ENCODE assay signal across 12 mouse cellular contexts in genomic region chr11:68044181-68044580, GRCm38 (mm10).
A peak's percentile ranks its signal among the peaks of the same experiment; 100 is the strongest.
DNase-seq lines count a peak whose midpoint lies in the region; ATAC-seq lines count a peak whose summit lies in the region.
"Had no signal": no experiment of that assay in that cellular context is flagged by ENCODE, and none has a peak within 500 bp of the region (broad histone marks: within the 10 kb centered on the region; RNA-seq: fewer than 3 reads in every experiment).

No protein-coding gene starts in this region.

- DNase-seq in kidney, adult 18-20 months, result peak; percentile 29
- peak; percentile 26 for DNase-seq in embryonic facial prominence, embryonic 11.5 days (ENCODE audit: low spot score)
- peak; percentile 54 for DNase-seq in lung, postnatal 25 days (ENCODE audit: low spot score)
- no peak for DNase-seq in adipocyte (ENCODE audit: low spot score)
- DNase-seq: cerebellum, adult 11 months had no signal

- no peak overlapping the region for H3K9ac ChIP-seq in kidney, embryonic 15.5 days
- no peak overlapping the region for H3K9ac ChIP-seq in embryonic facial prominence, embryonic 11.5 days (replicated peaks; ENCODE audit: low read length)
- H3K9ac ChIP-seq in intestine, embryonic 16.5 days (ENCODE audit: low read depth, low read length), result no peak overlapping the region
- no peak overlapping the region for H3K9ac ChIP-seq in hindbrain, embryonic 12.5 days
- H3K9ac ChIP-seq: hindbrain, embryonic 13.5 days; liver, embryonic 14.5 days; neural tube, embryonic 13.5 days had no signal

- no peak for ATAC-seq in kidney, embryonic 15.5 days (replicated peaks; ENCODE audit: low FRiP score)
- no peak for ATAC-seq in embryonic facial prominence, embryonic 11.5 days (replicated peaks; ENCODE audit: insufficient number of reproducible peaks, low FRiP score, low TSS enrichment, low read depth)
- ATAC-seq in intestine, embryonic 16.5 days, result peak; percentile 64; the same call in 1 of the 2 replicates
- ATAC-seq in activated CD4-positive, CD25-positive, alpha-beta regulatory T cell, adult 4 months, result no peak
- ATAC-seq in hindbrain, embryonic 12.5 days (ENCODE audit: low FRiP score), result no peak

- no peaks in the 10 kb centered on the region for H3K27me3 ChIP-seq in kidney, embryonic 15.5 days
- H3K27me3 ChIP-seq in embryonic facial prominence, embryonic 11.5 days (ENCODE audit: control insufficient read depth, insufficient read depth, low read length), result no peaks in the 10 kb centered on the region
- no peaks in the 10 kb centered on the region for H3K27me3 ChIP-seq in intestine, embryonic 16.5 days (replicated peaks; ENCODE audit: control insufficient read depth, insufficient read depth, low read length)
- no peaks in the 10 kb centered on the region for H3K27me3 ChIP-seq in hindbrain, embryonic 12.5 days

- H3K4me3 ChIP-seq in kidney, embryonic 15.5 days (replicated peaks), result no peak overlapping the region
- no peak overlapping the region for H3K4me3 ChIP-seq in embryonic facial prominence, embryonic 11.5 days (ENCODE audit: low read depth, low read length)
- H3K4me3 ChIP-seq in intestine, embryonic 16.5 days (ENCODE audit: low read length), result no peak overlapping the region
- no peak overlapping the region for H3K4me3 ChIP-seq in hindbrain, embryonic 12.5 days
- H3K4me3 ChIP-seq: hindbrain, embryonic 13.5 days; neural tube, embryonic 13.5 days had no signal

- no peak overlapping the region for H3K27ac ChIP-seq in kidney, embryonic 15.5 days
- no peak overlapping the region for H3K27ac ChIP-seq in embryonic facial prominence, embryonic 11.5 days (replicated peaks; ENCODE audit: low read depth, low read length)
- 0 out of 2 replicates have a peak overlapping the region, but pooled peaks have one; percentile 19 for H3K27ac ChIP-seq in intestine, embryonic 16.5 days (ENCODE audit: low read length)
- H3K27ac ChIP-seq in hindbrain, embryonic 12.5 days, result no peak overlapping the region
- H3K27ac ChIP-seq: hindbrain, embryonic 13.5 days; liver, embryonic 14.5 days; neural tube, embryonic 13.5 days had no signal

- peaks cover 8% of the 10 kb centered on the region; the same call in 1 of the 2 replicates for H3K4me1 ChIP-seq in kidney, embryonic 15.5 days
- H3K4me1 ChIP-seq in embryonic facial prominence, embryonic 11.5 days (ENCODE audit: control insufficient read depth, insufficient read depth, low read length), result no peaks in the 10 kb centered on the region
- H3K4me1 ChIP-seq in intestine, embryonic 16.5 days (ENCODE audit: control insufficient read depth, insufficient read depth, low read length), result peaks cover 12% of the 10 kb centered on the region
- H3K4me1 ChIP-seq in hindbrain, embryonic 12.5 days, result peaks cover 11% of the 10 kb centered on the region

- no peaks in the 10 kb centered on the region for H3K9me3 ChIP-seq in kidney, embryonic 15.5 days (replicated peaks)
- H3K9me3 ChIP-seq in embryonic facial prominence, embryonic 11.5 days (replicated peaks; ENCODE audit: control insufficient read depth, low read length), result no peaks in the 10 kb centered on the region
- no peaks in the 10 kb centered on the region for H3K9me3 ChIP-seq in intestine, embryonic 16.5 days (ENCODE audit: control insufficient read depth, low read length)
- H3K9me3 ChIP-seq in hindbrain, embryonic 12.5 days (replicated peaks), result no peaks in the 10 kb centered on the region
- H3K9me3 ChIP-seq: hindbrain, embryonic 13.5 days; neural tube, embryonic 13.5 days had no signal

- no peaks in the 10 kb centered on the region for H3K36me3 ChIP-seq in kidney, embryonic 15.5 days
- H3K36me3 ChIP-seq in embryonic facial prominence, embryonic 11.5 days (replicated peaks; ENCODE audit: control insufficient read depth, insufficient read depth, low read depth, low read length), result no peaks in the 10 kb centered on the region
- no peaks in the 10 kb centered on the region for H3K36me3 ChIP-seq in intestine, embryonic 16.5 days (ENCODE audit: control insufficient read depth, insufficient read depth, low read length)
- H3K36me3 ChIP-seq in hindbrain, embryonic 12.5 days, result no peaks in the 10 kb centered on the region
- H3K36me3 ChIP-seq: hindbrain, embryonic 13.5 days; neural tube, embryonic 13.5 days had no signal

- 38% methylated on average over 11 of the region's 11 CpGs for WGBS in kidney, embryonic 15.5 days
- 24% methylated on average over 11 of the region's 11 CpGs for WGBS in embryonic facial prominence, embryonic 11.5 days
- WGBS in intestine, embryonic 16.5 days, result 37% methylated on average over 11 of the region's 11 CpGs
- 12% methylated on average over 11 of the region's 11 CpGs for WGBS in hindbrain, embryonic 12.5 days

- H3K4me2 ChIP-seq in kidney, embryonic 15.5 days, result no peak overlapping the region
- no peak overlapping the region for H3K4me2 ChIP-seq in embryonic facial prominence, embryonic 11.5 days (ENCODE audit: low read depth, low read length)
- H3K4me2 ChIP-seq in intestine, embryonic 16.5 days (ENCODE audit: low read depth, low read length), result no peak overlapping the region
- no peak overlapping the region for H3K4me2 ChIP-seq in hindbrain, embryonic 12.5 days (replicated peaks)
- H3K4me2 ChIP-seq: hindbrain, embryonic 13.5 days; neural tube, embryonic 13.5 days had no signal
